Mouse (Mus musculus) liver, adult 2 months (tissue): ENCODE data around the gene Cryab. TPM values are rescaled to one million over a fixed set of nuclear protein-coding genes. Genes with fewer than 3 reads are reported as not detected.

Experiments used
- DNase-seq: peaks from one replicate; pipeline ENCODE4 v3.0.0-alpha.2; 2011; ENCODE audit warnings: low read depth, low spot score; ENCODE audit errors: extremely low read depth
- H3K27ac ChIP-seq: fragments of 200-500 bp; replicated peaks from 2 replicates; pipeline ENCODE4 v1.5.1; 2012; ENCODE audit warnings: low read depth, mild to moderate bottlenecking, control low read depth, inconsistent platforms, low read length; ENCODE audit not compliant: insufficient read depth
- H3K27me3 ChIP-seq: fragments of 200-500 bp; 2 replicates; pipeline ENCODE4 v1.6.1; 2012; ENCODE audit warnings: mild to moderate bottlenecking, moderate library complexity, low read length, inconsistent platforms; ENCODE audit not compliant: control insufficient read depth, insufficient read depth
- H3K36me3 ChIP-seq: fragments of 200-500 bp; 2 replicates; pipeline ENCODE4 v1.6.1; 2012; ENCODE audit warnings: low read length, inconsistent platforms; ENCODE audit not compliant: control insufficient read depth, insufficient read depth
- H3K4me1 ChIP-seq: fragments of 200-500 bp; 2 replicates; pipeline ENCODE4 v1.6.1; 2011; ENCODE audit warnings: low read length; ENCODE audit not compliant: control insufficient read depth, insufficient read depth
- H3K4me3 ChIP-seq: fragments of 200-500 bp; 2 replicates; pipeline ENCODE4 v1.5.1; 2011; ENCODE audit warnings: low read depth, mild to moderate bottlenecking, control low read depth, low read length, moderate library complexity; ENCODE audit not compliant: insufficient read depth
- H3K79me2 ChIP-seq: fragments of 200-500 bp; 2 replicates; pipeline ENCODE4 v1.6.1; 2012; ENCODE audit warnings: inconsistent platforms, mild to moderate bottlenecking, low read length, moderate library complexity; ENCODE audit not compliant: control insufficient read depth, insufficient read depth
- H3K9ac ChIP-seq: fragments of 200-500 bp; 2 replicates; pipeline ENCODE4 v1.6.1; 2012; ENCODE audit warnings: low read depth, mild to moderate bottlenecking, control low read depth, inconsistent platforms, low read length
- CTCF ChIP-seq: fragments of 200-500 bp; IDR thresholded peaks from 2 replicates; pipeline ENCODE4 v1.5.1; 2011; ENCODE audit warnings: low read depth, low read length, control low read depth
- POLR2A ChIP-seq: fragments of 200-500 bp; IDR thresholded peaks from 2 replicates; pipeline ENCODE4 v1.6.1; 2011; ENCODE audit warnings: low read length, control low read depth; ENCODE audit not compliant: insufficient read depth; ENCODE audit errors: extremely low read depth
- WGBS: fragments of 180-500 bp; shearing (Covaris S2); methylation state at CpG from one replicate; pipeline ENCODE4 v1.1.7; 2018; 5-methylcytosine and 5-hydroxymethylcytosine counted together
- polyA plus RNA-seq: library from polyadenylated mRNA; depleted of rRNA; stranded (reverse); fragments of >200 nt; gene quantifications from 2 replicates; pipeline ENCODE4 v1.2.3, GENCODE M21; 2012; rRNA removed
- total RNA-seq: library from RNA; depleted of rRNA; stranded (reverse); fragments of >200 nt; gene quantifications from 2 replicates; pipeline ENCODE4 v1.2.3, GENCODE M21; 2014; rRNA removed

The Cryab gene
- total RNA-seq, result 1.3 and 2.4 TPM in 2 replicates
- 5.5 and 6.6 TPM in 2 replicates for polyA plus RNA-seq

DNA sequence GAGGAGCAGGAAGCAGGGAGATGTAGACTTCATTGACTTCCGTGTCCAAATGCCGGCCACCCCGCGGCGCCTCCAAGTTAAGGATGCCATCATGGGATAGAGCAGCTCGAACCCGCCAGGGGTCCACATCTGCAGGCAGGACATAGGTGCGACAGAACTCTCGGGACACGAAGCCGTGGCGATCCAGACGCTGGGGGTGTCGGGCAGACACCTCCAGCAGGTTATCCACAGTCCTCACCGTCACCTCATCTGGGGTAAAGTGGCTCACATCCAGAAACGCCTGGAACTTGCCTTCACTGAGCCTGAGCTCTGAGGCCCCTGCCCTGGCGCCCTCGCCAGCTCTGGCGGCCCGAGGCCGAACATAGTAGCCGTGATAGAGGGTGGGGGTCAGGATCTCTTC, at the start of gene Cryab:
TSS of gene Cryab (plus strand) at position 3 of the 400 bp plus-strand sequence.
- Histone ChIP-seq H3K36me3 (no peaks in the 10 kb centered on the region), H3K4me1 (no peaks in the 10 kb centered on the region), H3K9ac (peak within 1 kb of the TSS; percentile 44), H3K27me3 (no peaks in the 10 kb centered on the region), H3K27ac (peak within 1 kb of the TSS; percentile 32), H3K79me2 (no peaks in the 10 kb centered on the region), H3K4me3 (peak within 1 kb of the TSS; percentile 56)
- 69% methylated on average over 22 of the region's 22 CpGs for WGBS
- DNase-seq, result no peak
- TF ChIP-seq POLR2A, result no peak
- TF ChIP-seq CTCF, result no peak

DNA sequence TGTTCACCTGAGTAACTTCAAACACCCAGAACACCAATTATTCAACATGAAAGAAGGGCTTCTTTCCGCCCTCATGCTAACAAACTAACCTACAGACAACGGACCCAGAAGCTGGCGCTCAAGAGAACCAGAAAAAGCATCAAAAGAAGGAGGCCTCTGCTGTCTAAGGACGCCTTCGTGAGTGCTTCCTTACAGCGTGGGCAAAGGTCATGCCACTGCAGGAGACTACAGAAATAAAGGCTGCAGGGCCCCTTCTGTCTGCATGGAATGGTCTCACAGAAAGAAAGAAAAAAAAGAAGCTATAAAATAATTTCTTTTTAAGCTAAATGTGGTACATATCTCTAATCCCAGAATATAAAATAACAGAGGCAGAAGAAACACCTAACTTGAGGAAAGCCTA, 46.2 kb upstream of the Cryab start:
- no peaks in the 10 kb centered on the region for H3K27me3 ChIP-seq
- no peak overlapping the region for H3K4me3 ChIP-seq
- no peak overlapping the region for H3K9ac ChIP-seq
- H3K4me1 ChIP-seq, result peaks cover 12% of the 10 kb centered on the region
- no peaks in the 10 kb centered on the region for H3K79me2 ChIP-seq
- no peaks in the 10 kb centered on the region for H3K36me3 ChIP-seq
- no peak overlapping the region for H3K27ac ChIP-seq
- DNase-seq, result no peak
- 80% methylated on average over 6 of the region's 6 CpGs for WGBS
- TF ChIP-seq CTCF (no peak), POLR2A (no peak)

DNA sequence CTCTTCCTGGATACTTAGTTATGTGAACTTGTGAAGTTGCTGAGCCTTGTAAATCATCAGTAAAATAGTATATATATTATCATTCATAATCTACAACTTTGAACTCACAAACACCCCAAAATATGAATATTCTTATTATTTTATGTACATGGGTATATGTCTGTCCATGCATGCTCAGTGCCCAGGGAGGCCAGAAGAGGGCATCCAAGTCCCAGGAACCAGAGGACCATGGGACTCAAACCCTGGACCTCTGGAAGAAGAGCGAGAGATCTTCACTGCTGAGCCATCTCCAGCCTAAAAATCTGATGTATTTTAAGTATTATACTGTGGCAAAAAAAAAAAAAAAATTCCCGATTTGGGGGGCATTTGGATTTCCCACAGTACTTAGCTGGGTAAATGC, 42.0 kb upstream of the Cryab start:
- Histone ChIP-seq H3K27me3 (no peaks in the 10 kb centered on the region), H3K4me3 (no peak overlapping the region), H3K36me3 (no peaks in the 10 kb centered on the region), H3K27ac (no peak overlapping the region), H3K9ac (no peak overlapping the region), H3K79me2 (no peaks in the 10 kb centered on the region), H3K4me1 (no peaks in the 10 kb centered on the region)
- no peak for DNase-seq
- WGBS, result 28% methylated on average over 2 of the region's 2 CpGs
- TF ChIP-seq CTCF, result peak; percentile 84
- TF ChIP-seq POLR2A, result no peak

DNA sequence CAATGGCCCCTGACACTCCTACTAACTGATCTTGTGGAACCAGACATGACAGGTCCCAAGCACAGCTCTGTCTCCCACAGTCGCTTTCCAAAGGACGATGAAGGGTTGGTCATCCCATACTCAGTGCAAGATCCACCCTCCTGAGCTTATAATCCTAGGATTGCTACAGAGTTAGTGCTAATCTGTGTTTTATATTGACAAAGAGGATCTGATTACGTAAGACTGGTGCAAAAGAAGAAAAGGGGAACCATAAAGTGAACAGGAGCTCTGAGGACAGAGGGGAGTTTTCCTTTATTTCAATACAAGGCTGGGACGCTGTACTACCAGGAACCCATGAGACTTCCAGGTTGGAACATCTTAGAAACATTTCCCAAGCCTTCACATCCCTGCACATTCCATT, 39.8 kb upstream of the Cryab start:
- no peak for DNase-seq
- Histone ChIP-seq H3K79me2 (no peaks in the 10 kb centered on the region), H3K36me3 (no peaks in the 10 kb centered on the region), H3K27ac (no peak overlapping the region), H3K9ac (no peak overlapping the region), H3K4me3 (no peak overlapping the region), H3K4me1 (no peaks in the 10 kb centered on the region), H3K27me3 (no peaks in the 10 kb centered on the region)
- TF ChIP-seq CTCF (no peak), POLR2A (no peak)
- WGBS, result 68% methylated on average over 4 of the region's 4 CpGs

DNA sequence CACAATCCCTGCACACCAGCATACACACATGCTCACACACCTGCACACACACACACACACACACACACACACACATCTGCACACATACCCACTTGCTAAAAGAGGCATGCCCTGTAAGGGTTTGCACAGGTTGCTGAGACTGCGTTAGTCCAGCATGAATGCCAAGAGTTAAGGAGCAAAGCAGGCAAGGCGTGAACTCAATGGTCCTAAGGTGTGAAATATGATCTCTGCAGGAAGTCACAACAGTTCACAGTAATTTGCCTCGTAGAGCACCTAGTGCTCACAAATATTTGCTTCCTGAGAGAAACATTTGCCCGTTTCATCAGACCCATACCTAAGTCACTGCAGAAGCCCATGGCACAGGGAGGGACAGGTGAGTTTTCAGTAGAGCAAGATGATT, 36.9 kb upstream of the Cryab start:
- Histone ChIP-seq H3K36me3 (no peaks in the 10 kb centered on the region), H3K9ac (no peak overlapping the region), H3K27me3 (no peaks in the 10 kb centered on the region), H3K79me2 (no peaks in the 10 kb centered on the region), H3K4me3 (no peak overlapping the region), H3K4me1 (no peaks in the 10 kb centered on the region), H3K27ac (no peak overlapping the region)
- no peak for TF ChIP-seq CTCF
- TF ChIP-seq POLR2A, result no peak
- WGBS, result 51% methylated on average over 4 of the region's 4 CpGs
- no peak for DNase-seq

GRCm38 (mm10) chr9:50718878-50719277, 32.2 kb upstream of the Cryab start:
- H3K4me1 ChIP-seq, result peaks cover 5% of the 10 kb centered on the region
- no peaks in the 10 kb centered on the region for H3K79me2 ChIP-seq
- TF ChIP-seq POLR2A, result no peak
- no peaks in the 10 kb centered on the region for H3K36me3 ChIP-seq
- no peak for DNase-seq
- H3K4me3 ChIP-seq, result no peak overlapping the region
- no peaks in the 10 kb centered on the region for H3K27me3 ChIP-seq
- H3K9ac ChIP-seq, result no peak overlapping the region
- WGBS, result 80% methylated on average over 4 of the region's 4 CpGs
- no peak overlapping the region for H3K27ac ChIP-seq
